Mouse (Mus musculus): ENCODE measurements around the gene Vldlr.

GRCm38 (mm10) chr19:27262141-27262540, 45.9 kb downstream of the Vldlr start:
- TF ChIP-seq CTCF (IDR thresholded peaks at IDR 0.05; ENCODE audit: control insufficient read depth, insufficient read depth, insufficient replicate concordance, low read depth, low read length) (no peak), POLR2A (IDR thresholded peaks at IDR 0.05; ENCODE audit: control insufficient read depth, low read depth, low read length) (no peak)
